Mouse (Mus musculus): ENCODE measurements around the gene Smyd2. TPM values are rescaled to one million over a fixed set of nuclear protein-coding genes. Genes with fewer than 3 reads are reported as not detected.
A peak's percentile ranks its signal among the peaks of the same experiment; 100 is the strongest.

The Smyd2 gene
- total and polyA plus RNA-seq, 3 experiments = 81.5 to 117 (median 99.2) TPM

DNA sequence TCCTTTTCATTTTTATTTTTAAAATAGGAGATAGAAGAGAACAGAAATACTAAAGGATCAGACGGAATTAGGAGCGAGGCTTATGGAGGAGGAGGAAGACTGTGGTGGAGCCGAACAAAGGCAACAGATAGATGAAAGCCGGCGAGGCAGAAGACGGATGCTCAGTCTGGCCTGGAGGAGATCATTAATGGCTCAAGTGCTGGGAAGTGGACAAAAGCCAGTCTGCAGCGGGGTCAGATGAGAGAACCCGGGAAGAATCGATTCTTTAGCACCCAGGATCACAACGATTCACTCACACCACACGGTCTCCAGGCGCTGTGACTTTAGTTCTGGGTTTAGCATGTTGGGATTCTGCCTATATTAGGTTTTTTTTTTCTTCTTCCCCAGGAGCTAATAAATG lies 10.0 kb upstream of the Smyd2 start:
- Histone ChIP-seq H3K4me1 (ENCODE audit: control insufficient read depth, insufficient read depth, low read length) (peaks cover 4% of the 10 kb centered on the region), H3K79me2 (replicated peaks; ENCODE audit: control insufficient read depth, insufficient read depth, low read length) (no peaks in the 10 kb centered on the region), H3K4me3 (no peak overlapping the region), H3K27ac (no peak overlapping the region), H3K27me3 (ENCODE audit: control insufficient read depth, insufficient read depth, low read length) (no peaks in the 10 kb centered on the region), H3K9ac (ENCODE audit: low read depth, low read length) (no peak overlapping the region), H3K36me3 (ENCODE audit: control insufficient read depth, insufficient read depth, low read length) (no peaks in the 10 kb centered on the region)
- intact Hi-C loops (cut with DNase I) = no loop called here
- DNase-seq = no peak
- TF ChIP-seq CTCF (IDR thresholded peaks at IDR 0.05) = no peak
- no peak for TF ChIP-seq EP300 (IDR thresholded peaks at IDR 0.05; ENCODE audit: insufficient read depth, low read depth, low read length)
- no peak for TF ChIP-seq POLR2A (IDR thresholded peaks at IDR 0.05; ENCODE audit: insufficient read depth, low read depth, low read length)
- WGBS = 92% methylated on average over 12 of the region's 12 CpGs

DNA sequence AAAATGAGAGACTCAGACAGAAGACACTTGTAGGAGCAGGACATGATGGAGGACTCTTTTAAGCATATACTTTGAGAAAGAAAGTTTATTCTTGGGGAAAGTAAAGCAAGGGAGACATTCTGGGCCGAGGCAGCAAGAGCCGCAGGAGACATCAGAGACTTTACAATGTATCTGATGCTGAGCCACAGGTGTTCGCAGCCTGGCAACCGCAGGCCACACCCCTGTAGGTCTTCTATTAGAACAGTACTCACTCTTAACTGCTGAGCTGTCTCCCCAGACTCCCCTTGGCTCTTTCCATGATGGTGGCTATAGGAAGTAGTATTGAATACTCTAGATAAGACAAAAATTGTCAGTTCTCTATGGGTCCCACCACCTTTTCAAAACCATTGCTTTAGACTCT lies 7.7 kb upstream of the Smyd2 start:
- TF ChIP-seq CTCF (IDR thresholded peaks at IDR 0.05) (no peak), POLR2A (IDR thresholded peaks at IDR 0.05; ENCODE audit: insufficient read depth, low read depth, low read length) (no peak), EP300 (IDR thresholded peaks at IDR 0.05; ENCODE audit: insufficient read depth, low read depth, low read length) (no peak)
- Histone ChIP-seq H3K79me2 (replicated peaks; ENCODE audit: control insufficient read depth, insufficient read depth, low read length) (no peaks in the 10 kb centered on the region), H3K27me3 (ENCODE audit: control insufficient read depth, insufficient read depth, low read length) (no peaks in the 10 kb centered on the region), H3K9ac (ENCODE audit: low read depth, low read length) (no peak overlapping the region), H3K36me3 (ENCODE audit: control insufficient read depth, insufficient read depth, low read length) (no peaks in the 10 kb centered on the region), H3K4me1 (ENCODE audit: control insufficient read depth, insufficient read depth, low read length) (peaks cover 2% of the 10 kb centered on the region; the same call in 1 of the 2 replicates), H3K4me3 (no peak overlapping the region), H3K27ac (no peak overlapping the region)
- intact Hi-C loops (cut with DNase I) = no loop called here
- 70% methylated on average over 4 of the region's 4 CpGs for WGBS
- no peak for DNase-seq

DNA sequence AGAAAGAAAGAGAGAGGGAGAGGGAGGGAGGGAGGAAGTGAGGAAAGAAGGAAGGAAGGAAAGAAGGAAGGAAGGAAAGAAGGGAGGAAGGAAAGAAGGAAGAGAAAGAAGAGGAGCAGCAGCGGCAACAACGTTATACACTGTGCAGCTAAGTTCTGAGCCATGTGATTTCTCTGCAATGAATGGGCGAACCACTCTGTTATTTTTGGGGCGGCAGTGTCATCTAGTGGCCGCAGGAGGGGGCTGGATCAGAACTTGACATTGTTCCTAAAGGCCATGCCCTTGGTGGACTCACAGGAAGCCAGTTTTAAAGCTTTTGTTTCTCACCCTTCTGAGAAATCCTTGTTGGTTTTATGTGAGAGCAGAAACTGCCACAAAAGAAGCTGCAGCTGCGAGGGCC lies 5.5 kb upstream of the Smyd2 start:
- Histone ChIP-seq H3K27me3 (ENCODE audit: control insufficient read depth, insufficient read depth, low read length) (no peaks in the 10 kb centered on the region), H3K4me3 (no peak overlapping the region), H3K79me2 (replicated peaks; ENCODE audit: control insufficient read depth, insufficient read depth, low read length) (no peaks in the 10 kb centered on the region), H3K27ac (no peak overlapping the region; the same call in 1 of the 2 replicates), H3K4me1 (ENCODE audit: control insufficient read depth, insufficient read depth, low read length) (peaks cover 6% of the 10 kb centered on the region), H3K9ac (ENCODE audit: low read depth, low read length) (no peak overlapping the region), H3K36me3 (ENCODE audit: control insufficient read depth, insufficient read depth, low read length) (no peaks in the 10 kb centered on the region)
- WGBS = 3% methylated on average over 6 of the region's 6 CpGs
- peak; percentile 73 to 75 for DNase-seq
- 0 out of 2 replicates have a peak, but pooled peaks have one; percentile 12 for TF ChIP-seq POLR2A (IDR thresholded peaks at IDR 0.05; ENCODE audit: insufficient read depth, low read depth, low read length)
- TF ChIP-seq EP300 (IDR thresholded peaks at IDR 0.05; ENCODE audit: insufficient read depth, low read depth, low read length) = peak; percentile 88
- TF ChIP-seq CTCF (IDR thresholded peaks at IDR 0.05) = peak; percentile 91
- intact Hi-C loops (cut with DNase I) = loop anchor here (1.0 to 2.0 kb wide), 4 partner anchors 40 to 253 kb away; no protein-coding TSS in a partner anchor

DNA sequence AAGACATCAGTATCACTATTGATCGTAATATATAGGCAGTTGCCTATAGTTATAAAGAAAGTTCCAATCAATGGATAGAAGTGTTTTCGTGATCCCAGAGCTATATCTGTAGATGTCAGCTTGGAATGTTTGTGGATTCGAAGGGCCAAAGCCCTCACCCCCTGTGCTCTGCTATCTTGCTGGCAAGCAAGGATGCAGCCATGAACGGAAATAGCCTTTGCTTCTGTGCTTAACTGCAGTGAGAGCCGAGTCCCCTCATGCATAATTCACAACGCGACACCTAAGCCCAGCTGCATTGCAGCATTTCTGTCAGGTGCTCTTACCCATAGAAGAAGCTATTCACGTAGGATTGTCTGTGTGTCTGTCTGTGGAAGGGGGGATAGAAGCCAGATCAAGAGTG lies 4.1 kb upstream of the Smyd2 start:
- Histone ChIP-seq H3K4me1 (ENCODE audit: control insufficient read depth, insufficient read depth, low read length) (peaks cover 9% of the 10 kb centered on the region), H3K27ac (no peak overlapping the region), H3K27me3 (ENCODE audit: control insufficient read depth, insufficient read depth, low read length) (no peaks in the 10 kb centered on the region)

DNA sequence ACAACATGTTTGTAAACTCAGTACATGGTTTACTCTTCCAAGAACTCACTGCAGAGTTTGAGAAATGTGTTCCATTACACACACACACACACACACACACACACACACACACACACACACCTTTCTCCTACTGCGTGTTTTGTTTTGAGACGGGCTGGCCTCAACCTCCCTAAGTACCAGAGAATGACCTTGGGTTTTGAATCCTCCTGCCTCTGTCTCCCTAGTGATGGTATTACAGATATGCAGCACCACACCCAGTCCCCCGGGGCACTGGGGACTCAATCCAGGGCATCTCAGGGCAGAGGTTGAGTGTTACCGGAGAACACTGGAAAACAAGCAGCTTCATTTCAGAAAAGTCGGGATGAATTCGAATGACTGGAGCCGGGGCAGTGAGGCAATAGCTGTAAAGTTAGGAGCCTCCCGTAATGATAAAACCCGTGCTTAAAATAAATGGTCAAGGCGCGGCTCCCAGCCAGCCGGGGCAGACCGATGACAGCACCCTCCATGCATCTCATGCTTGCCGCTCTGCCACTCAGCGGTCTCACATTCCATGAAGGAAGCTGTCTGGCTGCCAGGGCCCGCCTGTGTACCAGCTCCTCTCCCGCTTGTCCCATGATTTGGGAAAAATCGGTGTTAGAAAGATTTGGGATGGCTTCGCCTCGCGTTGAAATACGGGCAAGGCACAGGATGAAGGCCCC lies 1.9 kb upstream of the Smyd2 start:
- DNase-seq = peak; percentile 64 to 83
- no peaks in the 10 kb centered on the region for H3K79me2 ChIP-seq (replicated peaks; ENCODE audit: control insufficient read depth, insufficient read depth, low read length)
- intact Hi-C loops (cut with DNase I) = no loop called here
- TF ChIP-seq POLR2A (IDR thresholded peaks at IDR 0.05; ENCODE audit: insufficient read depth, low read depth, low read length) = no peak; the same call in 1 of the 2 replicates
- TF ChIP-seq EP300 (IDR thresholded peaks at IDR 0.05; ENCODE audit: insufficient read depth, low read depth, low read length) = peak; percentile 82
- no peak for TF ChIP-seq CTCF (IDR thresholded peaks at IDR 0.05)
- H3K36me3 ChIP-seq (ENCODE audit: control insufficient read depth, insufficient read depth, low read length) = no peaks in the 10 kb centered on the region
- H3K27me3 ChIP-seq (ENCODE audit: control insufficient read depth, insufficient read depth, low read length) = no peaks in the 10 kb centered on the region
- H3K9ac ChIP-seq (ENCODE audit: low read depth, low read length) = peak overlapping the region; percentile 18
- no peak overlapping the region for H3K4me3 ChIP-seq
- peaks cover 11% of the 10 kb centered on the region for H3K4me1 ChIP-seq (ENCODE audit: control insufficient read depth, insufficient read depth, low read length)
- 52% methylated on average over 22 of the region's 22 CpGs for WGBS
- peak overlapping the region; percentile 80 for H3K27ac ChIP-seq

More for the DNA sequence above, 4.1 kb upstream of the Smyd2 start:
- TF ChIP-seq CTCF (IDR thresholded peaks at IDR 0.05) (no peak), POLR2A (IDR thresholded peaks at IDR 0.05; ENCODE audit: insufficient read depth, low read depth, low read length) (no peak), EP300 (IDR thresholded peaks at IDR 0.05; ENCODE audit: insufficient read depth, low read depth, low read length) (no peak)
- 48% methylated on average over 8 of the region's 8 CpGs for WGBS
- H3K4me3 ChIP-seq = no peak overlapping the region
- intact Hi-C loops (cut with DNase I) = loop anchor here (2.0 kb wide), 3 partner anchors 47 to 251 kb away; no protein-coding TSS in a partner anchor
- H3K79me2 ChIP-seq (replicated peaks; ENCODE audit: control insufficient read depth, insufficient read depth, low read length) = no peaks in the 10 kb centered on the region
- no peak for DNase-seq
- no peaks in the 10 kb centered on the region for H3K36me3 ChIP-seq (ENCODE audit: control insufficient read depth, insufficient read depth, low read length)
- H3K9ac ChIP-seq (ENCODE audit: low read depth, low read length) = no peak overlapping the region; the same call in 1 of the 2 replicates

DNA sequence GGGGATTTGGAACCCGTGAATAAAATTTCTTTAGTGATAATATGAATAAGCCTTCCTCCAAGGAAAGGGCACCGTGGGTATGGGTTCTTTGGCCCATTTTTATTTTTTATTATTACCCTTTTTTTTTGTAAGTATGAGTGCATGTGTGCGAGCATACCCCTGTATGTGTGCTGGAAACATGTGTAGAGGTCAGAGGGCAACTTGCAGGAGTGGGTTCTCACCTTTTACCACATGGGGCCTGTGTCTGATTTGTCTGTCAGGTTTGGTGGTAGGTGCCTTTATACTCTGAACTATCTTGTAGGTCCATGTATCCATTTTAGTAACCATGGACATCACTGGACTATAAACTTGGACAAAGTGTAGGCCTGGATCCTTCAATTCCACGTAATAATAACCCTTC lies 994 bp upstream of the Smyd2 start:
- Histone ChIP-seq H3K27ac (peak overlapping the region; percentile 28; the same call in 1 of the 2 replicates), H3K4me3 (no peak overlapping the region), H3K9ac (ENCODE audit: low read depth, low read length) (no peak overlapping the region), H3K79me2 (replicated peaks; ENCODE audit: control insufficient read depth, insufficient read depth, low read length) (no peaks in the 10 kb centered on the region), H3K36me3 (ENCODE audit: control insufficient read depth, insufficient read depth, low read length) (no peaks in the 10 kb centered on the region), H3K4me1 (ENCODE audit: control insufficient read depth, insufficient read depth, low read length) (peaks cover 11% of the 10 kb centered on the region), H3K27me3 (ENCODE audit: control insufficient read depth, insufficient read depth, low read length) (no peaks in the 10 kb centered on the region)
- TF ChIP-seq POLR2A (IDR thresholded peaks at IDR 0.05; ENCODE audit: insufficient read depth, low read depth, low read length) (no peak), CTCF (IDR thresholded peaks at IDR 0.05) (no peak), EP300 (IDR thresholded peaks at IDR 0.05; ENCODE audit: insufficient read depth, low read depth, low read length) (no peak)
- intact Hi-C loops (cut with DNase I) = no loop called here
- 89% methylated on average over 4 of the region's 4 CpGs for WGBS
- no peak for DNase-seq

Data from heart, adult 2 months (tissue).